Mouse (Mus musculus) right cerebral cortex, postnatal 10 days (tissue): ENCODE measurements around the gene BC048403.
A peak's percentile ranks its signal among the peaks of the same experiment; 100 is the strongest.

Source experiments
- DNase-seq, 2 experiments: peaks; one replicate each; pipeline ENCODE4 v3.0.0; 2021; ENCODE audit warnings: low spot score in 2 of 2

Gene BC048403

DNA sequence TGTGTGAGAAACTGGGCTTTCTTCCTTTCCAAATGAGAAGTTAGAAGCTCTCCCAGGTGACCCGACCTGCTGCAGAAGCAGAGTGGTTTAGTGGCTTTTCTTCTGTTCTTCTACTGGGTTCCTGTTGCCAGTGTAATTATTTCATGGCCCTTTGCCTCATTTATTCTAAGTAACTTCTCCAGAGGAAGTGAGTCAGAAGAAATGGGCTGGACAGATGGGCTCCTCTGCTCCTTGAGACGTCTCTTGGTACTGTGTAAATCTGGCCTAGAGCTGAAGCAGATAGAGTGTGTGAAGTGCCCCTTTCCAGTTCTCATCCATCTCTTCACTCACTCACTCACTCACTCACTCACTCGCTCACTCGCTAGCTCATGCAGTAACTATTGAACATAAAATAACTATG is 16.9 kb downstream of the BC048403 start:
- no peak for DNase-seq

DNA sequence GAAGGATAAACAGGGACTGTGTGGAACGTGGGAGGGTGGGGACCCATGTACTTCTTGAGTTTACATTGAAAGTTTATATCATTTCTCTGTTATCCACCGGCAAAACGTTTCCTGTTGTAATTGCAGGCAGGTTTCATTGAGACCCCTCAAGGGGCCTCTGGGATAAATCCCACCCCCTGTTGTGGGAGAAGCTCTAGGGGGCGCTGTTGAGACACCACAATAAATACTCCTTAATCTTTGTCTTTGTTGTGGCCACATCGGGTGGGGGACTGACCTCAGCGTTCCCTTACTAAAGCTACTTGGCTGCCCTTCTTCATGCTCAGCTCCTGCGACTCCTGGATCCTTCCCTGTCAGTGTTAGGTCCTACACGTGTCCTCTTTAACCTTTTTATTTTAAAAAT is 19.4 kb downstream of the BC048403 start:
- DNase-seq = no peak

DNA sequence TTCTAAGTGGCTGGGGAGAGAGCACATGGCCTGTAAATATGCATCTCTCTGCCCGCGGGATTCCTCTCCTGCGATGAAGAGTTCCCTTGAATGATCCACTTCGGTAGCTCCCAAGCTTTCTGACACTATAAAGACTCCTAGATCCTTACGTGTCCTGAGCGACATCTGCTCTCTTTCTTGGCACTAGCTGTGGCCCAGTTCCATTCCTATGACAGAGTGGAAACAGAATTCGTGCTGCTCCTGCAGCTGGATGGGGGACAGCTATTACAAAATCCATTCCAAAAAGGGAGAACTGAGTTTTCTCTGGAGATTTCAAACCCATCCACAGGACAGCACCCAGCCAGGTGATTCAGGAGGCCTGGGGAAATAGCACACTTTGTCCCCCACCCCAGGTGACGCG is 22.4 kb downstream of the BC048403 start:
- no peak for DNase-seq

DNA sequence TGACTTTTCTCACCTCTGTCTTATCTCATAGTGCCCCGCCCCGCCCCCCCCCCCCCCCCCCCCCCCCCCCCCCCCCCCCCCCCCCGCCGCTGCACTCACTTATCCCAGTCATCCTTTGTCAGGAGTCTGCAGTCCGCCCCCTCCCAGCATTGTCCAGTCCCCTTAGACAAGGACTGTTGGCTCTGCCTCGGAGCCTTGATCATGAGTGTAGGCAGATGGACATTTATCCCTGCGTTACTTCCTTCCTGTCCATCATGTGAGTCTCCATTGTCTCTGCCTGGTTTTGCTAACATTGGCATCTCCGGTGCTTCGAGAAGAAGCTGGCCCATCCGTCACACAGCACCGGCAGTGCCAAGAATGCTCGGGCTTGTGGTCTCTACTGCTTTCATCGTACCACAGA is 23.5 kb downstream of the BC048403 start:
- DNase-seq = no peak

DNA sequence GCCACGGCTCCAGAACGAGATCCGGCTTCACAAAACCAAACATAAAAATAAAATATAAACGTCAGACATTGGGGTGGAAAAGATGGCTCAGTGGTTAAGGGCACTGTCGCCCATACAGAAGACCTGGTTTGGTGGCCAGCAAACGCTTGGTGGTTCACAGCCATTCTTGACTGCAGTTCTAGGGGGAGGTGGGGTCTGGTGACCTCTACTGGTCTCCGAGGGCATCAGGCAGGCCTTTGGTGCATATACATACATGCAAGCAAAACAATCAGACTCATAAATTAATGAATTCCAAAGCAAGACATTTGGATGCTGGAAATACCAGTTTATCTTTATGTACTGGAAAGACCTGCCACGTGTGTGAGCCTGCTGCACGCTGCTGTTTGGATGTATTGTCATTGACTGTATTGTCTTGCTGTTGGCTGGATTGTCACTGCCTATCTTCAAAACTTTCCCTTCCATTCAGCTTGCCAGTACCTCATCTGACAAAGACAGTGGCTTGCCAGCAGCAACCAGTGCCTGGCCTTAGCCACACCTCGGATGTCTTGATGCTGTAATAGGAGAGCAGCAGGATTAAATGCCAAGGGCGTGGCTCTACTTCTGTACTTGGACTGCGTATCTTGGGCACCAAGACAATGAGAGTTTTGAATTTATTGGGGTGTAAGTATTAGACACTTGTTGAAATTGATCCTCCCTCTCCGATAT is 24.9 kb downstream of the BC048403 start:
- no peak for DNase-seq

DNA sequence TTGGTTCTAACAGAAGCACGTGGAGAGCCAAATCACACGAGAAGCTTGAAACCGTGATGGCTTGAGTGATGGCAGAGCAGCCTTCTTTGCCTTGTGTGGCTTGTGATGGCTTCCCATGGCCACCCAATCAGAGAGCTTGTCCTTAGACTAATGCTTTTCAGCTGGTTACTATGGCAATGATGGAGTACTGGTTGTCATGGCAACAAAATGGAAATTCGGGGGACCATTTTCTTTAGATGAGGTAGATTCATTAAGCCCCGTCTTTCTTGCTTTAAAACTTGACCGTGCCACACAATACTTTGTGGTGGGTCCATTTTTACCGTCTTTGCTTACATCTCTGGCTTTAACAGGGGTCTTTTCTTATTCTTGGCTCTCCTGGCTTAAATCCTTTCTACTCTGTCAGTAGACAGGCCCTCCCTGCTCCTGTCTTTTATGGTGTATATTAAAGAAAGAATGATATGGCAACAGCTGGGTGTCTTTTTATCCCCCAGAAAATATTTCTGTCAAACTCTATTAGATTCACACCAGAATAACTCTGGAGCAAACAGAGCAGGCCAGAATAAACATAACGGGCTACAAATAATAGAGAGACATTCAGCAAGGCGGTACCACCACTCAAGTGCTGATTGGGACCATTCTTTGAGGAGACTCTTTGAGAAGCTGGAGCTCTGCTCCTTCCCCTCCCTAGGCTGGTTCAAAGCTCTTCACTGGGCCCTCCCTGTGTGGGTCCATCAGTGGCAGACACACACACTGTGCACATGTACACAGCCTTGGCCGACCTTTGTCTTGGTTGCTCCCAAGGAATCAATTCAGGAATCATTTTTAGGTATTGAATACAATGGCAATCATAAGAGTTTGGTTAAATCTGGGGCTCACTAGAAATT is 25.7 kb downstream of the BC048403 start:
- peak; percentile 79 to 91 for DNase-seq

DNA sequence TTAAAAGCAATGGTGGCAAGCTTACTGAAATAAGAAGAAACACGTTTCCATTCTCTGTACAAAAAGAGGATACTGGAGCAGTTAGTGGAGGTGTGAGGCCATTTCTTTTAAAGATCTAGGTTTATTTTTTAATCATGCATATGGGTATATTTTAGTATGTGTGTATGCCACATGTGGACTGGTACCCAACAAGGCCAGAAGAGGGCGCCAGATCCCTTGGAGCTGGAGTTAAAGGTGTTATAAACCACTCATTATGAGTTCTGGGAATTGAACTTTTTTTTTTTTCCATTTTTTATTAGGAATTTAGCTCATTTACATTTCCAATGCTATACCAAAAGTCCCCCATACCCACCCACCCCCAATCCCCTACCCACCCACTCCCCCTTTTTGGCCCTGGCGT is 27.6 kb downstream of the BC048403 start:
- DNase-seq = peak in 1 of 2 experiments; percentile 44

DNA sequence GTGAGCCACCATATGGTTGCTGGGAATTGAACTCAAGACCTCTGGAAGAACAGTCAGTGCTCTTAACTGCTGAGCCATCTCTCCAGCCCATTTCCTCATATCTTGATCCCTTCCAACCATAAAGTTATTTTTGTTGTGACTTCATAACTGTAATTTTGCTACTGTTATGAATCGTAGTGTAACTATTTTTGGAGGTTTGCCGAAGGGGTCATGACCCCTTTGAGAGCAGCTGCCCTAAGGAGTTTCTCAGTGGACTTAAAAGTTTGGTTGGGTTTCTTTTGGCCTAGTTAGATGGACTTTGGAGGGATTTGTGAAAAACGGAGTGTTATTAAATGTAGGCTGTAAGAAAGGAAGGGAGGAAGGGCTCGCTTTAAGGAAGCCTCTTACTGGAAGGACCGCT is 30.0 kb downstream of the BC048403 start:
- DNase-seq = no peak

DNA sequence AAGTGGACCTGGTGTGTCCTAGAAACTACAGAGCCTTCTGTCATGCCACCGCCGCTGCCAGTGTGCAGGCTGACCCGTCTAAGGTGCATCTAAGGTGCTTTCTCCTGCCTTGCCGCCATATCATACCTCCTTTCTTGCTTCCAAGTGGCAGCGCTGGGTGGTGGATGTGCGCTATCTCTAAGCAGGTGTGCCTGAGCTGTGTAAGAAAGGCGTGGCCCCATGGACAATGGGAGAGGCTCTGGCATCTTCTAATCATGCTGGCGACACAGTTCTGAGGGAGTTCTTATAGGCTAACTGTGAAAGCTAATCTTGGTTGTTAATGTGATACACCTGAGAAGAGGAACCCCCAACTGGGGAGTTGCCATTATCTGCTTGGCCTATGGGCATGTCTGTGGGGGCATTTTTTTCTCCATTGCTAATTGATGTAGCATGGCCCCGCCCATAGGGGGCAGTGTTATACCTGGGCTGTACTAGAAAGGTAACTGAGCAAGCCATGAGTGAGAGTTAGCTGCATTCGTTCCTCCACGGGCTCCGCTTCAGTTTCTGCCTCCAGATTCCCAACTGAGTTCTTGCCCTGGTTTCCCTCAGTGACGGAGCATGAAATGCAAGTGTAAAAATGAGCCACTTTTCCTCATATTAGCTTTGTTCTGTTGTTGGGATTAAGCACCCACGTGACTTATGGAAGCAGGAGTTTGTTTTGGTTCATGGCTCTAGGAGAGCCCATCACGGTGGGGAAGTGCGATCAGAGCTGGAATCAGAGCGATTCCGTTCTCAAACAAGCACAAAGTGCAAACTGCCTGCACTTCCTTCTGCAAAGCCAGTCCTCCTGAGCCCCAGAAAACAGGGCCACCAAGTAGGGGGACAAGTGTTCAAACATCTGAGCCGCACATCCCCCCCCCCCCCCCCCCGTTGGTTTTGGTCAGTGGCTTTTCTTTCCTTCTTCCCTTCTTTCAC is 31.2 kb downstream of the BC048403 start:
- DNase-seq = no peak

DNA sequence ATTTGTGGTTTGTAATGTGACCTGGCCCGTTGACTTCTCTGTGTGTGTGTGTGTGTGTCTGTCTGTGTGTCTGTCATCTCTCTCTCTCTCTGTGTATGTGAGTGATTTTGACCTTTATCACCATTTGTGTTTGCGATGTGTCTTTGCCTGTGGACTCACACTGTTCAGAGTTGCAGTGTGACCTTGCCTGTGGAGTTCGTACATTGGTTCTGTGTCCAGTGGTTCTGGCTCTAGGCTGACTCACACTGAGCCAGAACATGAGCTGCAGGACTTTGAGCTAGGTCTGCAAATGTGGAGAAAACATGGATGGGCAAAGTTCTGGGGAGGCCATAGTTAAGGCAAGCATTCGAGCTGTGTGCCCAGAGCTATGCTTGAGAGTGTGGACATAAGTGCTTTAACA is 34.1 kb downstream of the BC048403 start:
- DNase-seq = no peak

DNA sequence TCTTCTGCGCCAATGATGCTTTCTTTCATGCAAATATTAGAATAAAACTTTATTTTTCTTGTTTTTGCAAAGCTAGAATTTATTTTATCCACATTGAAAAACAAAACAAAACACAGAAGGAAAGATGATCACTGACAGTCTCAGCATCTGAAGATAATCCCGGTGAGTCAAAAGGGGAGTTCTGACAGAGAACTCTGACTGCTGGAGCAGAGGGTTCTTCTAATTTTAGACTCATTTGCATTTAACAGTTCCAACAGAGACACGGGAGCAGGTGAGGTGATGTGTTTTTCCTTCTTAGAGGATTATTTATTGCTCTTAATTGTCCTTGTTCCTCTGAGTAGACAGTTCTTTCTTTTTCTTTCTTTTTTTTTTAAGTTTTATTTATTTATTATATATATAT is 36.3 kb downstream of the BC048403 start:
- DNase-seq = no peak

DNA sequence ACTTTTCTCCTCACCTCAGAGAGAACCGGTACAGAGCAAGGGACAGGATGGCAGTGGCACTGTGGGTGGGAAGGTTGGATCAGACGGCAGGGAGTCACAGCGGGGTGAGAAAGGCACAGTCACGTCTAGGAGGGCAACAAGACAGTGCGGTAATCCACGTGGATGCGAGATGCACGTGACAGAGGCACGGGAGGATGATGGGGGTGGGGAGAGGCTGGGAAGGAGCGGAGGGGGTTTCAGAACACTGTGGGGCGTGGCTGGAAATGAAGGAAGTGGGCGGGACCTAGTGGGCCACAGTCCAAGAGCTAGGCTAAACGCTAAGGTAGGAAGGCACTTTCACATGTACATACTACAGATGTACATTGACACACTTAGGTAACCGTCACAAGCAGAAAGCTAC is 41.4 kb downstream of the BC048403 start:
- no peak for DNase-seq

DNA sequence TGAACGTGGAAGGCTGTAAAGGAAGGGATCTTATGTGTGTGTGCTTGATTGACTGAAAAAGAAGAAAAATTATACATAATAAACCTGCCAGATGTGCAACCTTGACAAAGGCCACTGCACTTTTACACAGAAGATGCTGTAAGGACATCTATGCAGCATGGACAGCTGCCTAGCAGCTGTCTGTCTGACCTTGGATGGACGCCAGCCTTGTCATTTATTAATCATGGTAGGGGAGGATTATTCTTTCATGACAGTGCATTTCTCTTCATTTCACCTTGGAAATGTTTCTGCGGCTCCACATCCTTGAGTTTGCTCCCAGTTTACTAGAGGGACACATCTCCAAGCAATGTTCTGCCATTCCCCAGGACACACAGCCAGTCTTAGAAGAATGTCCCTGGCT is 48.8 kb downstream of the BC048403 start:
- DNase-seq = peak in 1 of 2 experiments; percentile 10

DNA sequence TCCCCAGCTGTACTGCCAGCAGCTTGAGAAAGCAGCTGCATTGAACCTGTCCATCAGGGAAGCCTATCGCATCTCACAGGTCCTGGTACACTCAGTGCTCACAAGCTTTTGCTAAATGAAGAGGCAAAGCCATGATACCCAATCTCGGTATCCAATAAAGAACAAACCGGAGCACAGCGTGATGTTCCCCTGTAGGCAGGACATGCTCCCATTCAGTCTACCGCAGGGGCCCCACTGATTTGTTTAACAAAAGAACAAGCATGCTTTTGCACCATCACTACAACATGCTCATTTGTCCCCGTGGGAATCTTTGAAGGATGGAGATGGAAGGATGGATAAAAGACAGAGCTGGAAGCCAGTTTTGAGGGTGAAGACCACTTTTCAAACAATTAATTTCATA is 50.3 kb downstream of the BC048403 start:
- peak in 1 of 2 experiments; percentile 5 for DNase-seq

DNA sequence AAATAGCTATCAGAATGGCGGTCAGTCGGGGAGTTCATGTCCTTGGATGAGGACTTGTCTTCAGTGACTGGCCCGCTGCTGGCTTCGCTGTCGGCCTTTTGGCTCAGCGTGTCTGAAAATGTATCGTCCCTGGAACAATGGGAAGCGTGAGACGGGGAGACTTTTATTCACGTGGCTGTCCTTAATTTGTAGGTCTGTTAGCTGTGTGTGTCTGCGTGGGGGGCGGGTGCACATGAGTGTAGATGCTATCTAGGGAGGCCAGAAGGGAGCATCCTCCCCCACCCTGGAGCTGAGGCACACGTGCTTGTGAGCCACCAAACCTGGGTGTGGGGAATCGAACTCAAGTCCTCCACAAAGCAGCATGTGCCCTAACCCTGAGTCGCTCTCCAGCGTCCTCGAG is 52.9 kb downstream of the BC048403 start:
- DNase-seq = peak in 1 of 2 experiments; percentile 16

DNA sequence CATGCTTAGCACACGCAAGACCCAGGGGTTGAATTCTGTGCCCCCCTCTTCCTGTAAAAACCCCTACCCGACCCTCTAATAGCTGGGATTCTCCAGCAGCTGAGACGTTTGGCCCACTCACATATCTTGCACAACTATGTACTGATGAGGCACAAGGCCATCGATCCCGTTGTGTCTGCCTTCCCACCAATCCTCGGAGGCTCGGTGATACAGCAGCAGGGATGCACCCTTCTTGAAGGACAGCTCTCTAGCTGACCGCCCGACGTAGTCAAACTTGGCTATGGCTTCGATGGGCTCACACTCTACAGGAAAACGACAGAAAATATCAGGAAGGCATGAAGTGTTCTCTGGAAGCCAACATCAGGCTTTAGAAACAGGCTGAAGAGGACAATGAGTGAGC is 54.7 kb downstream of the BC048403 start:
- DNase-seq = peak in 1 of 2 experiments; percentile 8

DNA sequence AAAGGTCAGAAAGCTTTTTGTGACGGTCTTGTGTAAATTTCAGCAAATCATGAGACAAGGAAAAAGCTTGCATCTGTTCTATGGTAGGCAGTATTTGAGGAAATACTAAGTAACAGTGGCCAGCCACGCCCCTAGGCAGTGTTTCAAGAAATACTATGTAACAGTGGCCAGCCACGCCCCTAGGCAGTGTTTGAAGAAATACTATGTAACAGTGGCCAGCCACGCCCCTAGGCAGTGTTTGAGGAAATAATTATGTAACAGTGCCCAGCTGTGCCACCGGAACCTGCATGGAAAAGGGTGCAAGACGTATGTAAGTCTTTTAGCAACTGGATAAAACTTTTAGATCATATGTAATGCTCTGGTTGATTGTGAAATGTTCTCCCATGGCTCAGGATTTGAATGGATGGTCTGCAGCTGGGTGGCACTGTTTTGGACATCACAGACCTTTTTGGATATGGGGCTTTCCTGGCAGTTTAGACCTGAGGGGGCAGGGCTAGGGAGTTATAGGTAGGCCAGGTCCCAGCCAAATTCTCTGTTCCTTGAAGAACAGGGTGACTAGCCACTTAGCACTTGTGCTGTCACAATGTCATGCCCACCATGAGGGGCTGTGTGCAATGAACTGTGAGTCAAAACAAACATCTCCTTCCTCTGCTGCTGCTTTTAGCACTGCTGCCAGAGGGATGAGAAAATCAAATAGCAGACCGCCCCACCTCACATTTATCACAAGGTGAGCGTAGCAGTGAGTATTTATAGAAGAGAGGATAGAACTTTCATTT is 56.5 kb downstream of the BC048403 start:
- peak in 1 of 2 experiments; percentile 13 for DNase-seq

DNA sequence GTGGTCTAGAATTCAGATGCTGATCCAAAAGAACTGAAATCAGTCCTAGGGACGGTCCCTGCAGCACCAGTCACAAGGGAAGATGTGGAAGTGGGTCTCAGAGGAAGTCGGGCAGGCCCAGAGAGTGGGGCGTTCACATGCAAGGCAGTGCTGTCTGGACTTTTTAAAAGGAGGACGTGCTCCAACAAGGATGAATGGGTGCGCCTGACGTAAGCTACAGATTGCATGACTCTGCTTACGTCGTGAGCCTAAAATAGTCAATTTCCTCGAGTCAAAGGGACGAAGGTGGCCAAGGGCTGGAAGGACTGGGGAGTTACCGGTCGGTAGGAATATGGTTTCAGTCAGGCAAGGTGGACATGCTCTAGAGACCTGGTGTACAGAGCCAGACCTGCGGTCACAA is 60.3 kb downstream of the BC048403 start:
- DNase-seq = peak in 1 of 2 experiments; percentile 16
